Mouse (Mus musculus) right cerebral cortex, postnatal 25 days (tissue): ENCODE data around the gene Manba.
A peak's percentile ranks its signal among the peaks of the same experiment; 100 is the strongest.
"Not testable (repeated sequence)": the region's sequence is repeated elsewhere in the genome, so short reads cannot be mapped to it uniquely, and the experiment has no call there.

ENCODE experiments used
- DNase-seq: peaks from one replicate; pipeline ENCODE4 v3.0.0; 2022

The Manba gene

GRCm38 (mm10) chr3:135485128-135485899 is at the start of gene Manba:
TSS of gene Manba (plus strand) at chr3:135485611.
- peak; percentile 76 for DNase-seq

GRCm38 (mm10) chr3:135436901-135437616 is 48.4 kb upstream of the Manba start:
- no peak for DNase-seq

GRCm38 (mm10) chr3:135437758-135438495 is 47.5 kb upstream of the Manba start, which contains the start of gene Ube2d3:
TSS of gene Ube2d3 (plus strand) at chr3:135438149.
- DNase-seq = peak; percentile 99

- DNase-seq = peak; percentile 95
These were observed 46.9 kb upstream of the Manba start for GRCm38 (mm10) chr3:135438531-135438912.

- DNase-seq = peak; percentile 77
These were observed 46.4 kb upstream of the Manba start for GRCm38 (mm10) chr3:135438913-135439531.

- DNase-seq = no peak
These were observed 45.8 kb upstream of the Manba start for GRCm38 (mm10) chr3:135439651-135440050.

- DNase-seq = peak; percentile 11
These were observed 45.2 kb upstream of the Manba start for GRCm38 (mm10) chr3:135440221-135440620.

- DNase-seq = no peak
These were observed 44.8 kb upstream of the Manba start for GRCm38 (mm10) chr3:135440621-135441020.

GRCm38 (mm10) chr3:135444930-135445329 is 40.5 kb upstream of the Manba start:
- no peak for DNase-seq

GRCm38 (mm10) chr3:135458981-135459380 is 26.4 kb upstream of the Manba start:
- DNase-seq = no peak

- DNase-seq = no peak
These were observed 17.0 kb upstream of the Manba start for GRCm38 (mm10) chr3:135468402-135468801.

GRCm38 (mm10) chr3:135469146-135469545 is 16.3 kb upstream of the Manba start:
- DNase-seq = no peak

GRCm38 (mm10) chr3:135469974-135470373 is 15.4 kb upstream of the Manba start:
- DNase-seq = peak; percentile 55

- no peak for DNase-seq
These were observed 14.6 kb upstream of the Manba start for GRCm38 (mm10) chr3:135470823-135471222.

- DNase-seq = no peak
These were observed 10.4 kb upstream of the Manba start for GRCm38 (mm10) chr3:135475025-135475424.

GRCm38 (mm10) chr3:135476286-135476685 is 9.1 kb upstream of the Manba start:
- peak; percentile 26 for DNase-seq

- no peak for DNase-seq
These were observed 8.4 kb upstream of the Manba start for GRCm38 (mm10) chr3:135476977-135477376.

- not testable (repeated sequence) for DNase-seq
These were observed 6.3 kb upstream of the Manba start for GRCm38 (mm10) chr3:135479090-135479489.

GRCm38 (mm10) chr3:135480767-135481166 is 4.6 kb upstream of the Manba start:
- DNase-seq = no peak

- no peak for DNase-seq
These were observed 3.8 kb upstream of the Manba start for GRCm38 (mm10) chr3:135481608-135482007.

- not testable (repeated sequence) for DNase-seq
These were observed 761 bp upstream of the Manba start for GRCm38 (mm10) chr3:135484650-135485049.

GRCm38 (mm10) chr3:135485900-135486241 is 460 bp downstream of the Manba start:
- DNase-seq = no peak

GRCm38 (mm10) chr3:135486351-135486750 is 940 bp downstream of the Manba start:
- no peak for DNase-seq
